Mouse (Mus musculus) T-helper 2 cell (primary cell): Measurements from ENCODE around the gene R3hcc1l.

Source experiments
- in situ Hi-C: fragments of 300-600 bp; cut with MboI, MseI; formaldehyde crosslinking; loops from one replicate; pipeline ENCODE4 v1.15.1; 2025; ENCODE audit warnings: high pct_unique_total_duplicates

The R3hcc1l gene

GRCm38 (mm10) chr19:42518620-42519310 lies at the start of gene R3hcc1l:
Gene R3hcc1l, plus strand, starts transcription at chr19:42518759.
- in situ Hi-C loops = loop anchor here (10.0 to 25.0 kb wide), 2 partner anchors 431 to 1254 kb away; partner anchors contain the start of genes Morn4, Pi4k2a and Tm9sf3

GRCm38 (mm10) chr19:42471571-42471970 lies 47.0 kb upstream of the R3hcc1l start:
- in situ Hi-C loops = no loop called here

GRCm38 (mm10) chr19:42472831-42473230 lies 45.7 kb upstream of the R3hcc1l start:
- in situ Hi-C loops = no loop called here

GRCm38 (mm10) chr19:42477769-42478168 lies 40.8 kb upstream of the R3hcc1l start:
- in situ Hi-C loops = no loop called here

- in situ Hi-C loops = no loop called here
These were observed 40.3 kb upstream of the R3hcc1l start for GRCm38 (mm10) chr19:42478303-42478702.

- in situ Hi-C loops = no loop called here
These were observed 33.1 kb upstream of the R3hcc1l start for GRCm38 (mm10) chr19:42485443-42485842.

GRCm38 (mm10) chr19:42487261-42487660 lies 31.3 kb upstream of the R3hcc1l start:
- in situ Hi-C loops = no loop called here

GRCm38 (mm10) chr19:42493257-42493917 lies 25.2 kb upstream of the R3hcc1l start:
- in situ Hi-C loops = no loop called here

- in situ Hi-C loops = loop anchor here (25.0 kb wide), 1 partner anchor 417 kb away; the partner anchor contains the start of genes Morn4 and Pi4k2a
These were observed 14.4 kb upstream of the R3hcc1l start for GRCm38 (mm10) chr19:42504156-42504555.

GRCm38 (mm10) chr19:42509625-42510024 lies 8.9 kb upstream of the R3hcc1l start:
- in situ Hi-C loops = loop anchor here (10.0 to 25.0 kb wide), 2 partner anchors 422 to 1245 kb away; partner anchors contain the start of genes Morn4, Pi4k2a and Tm9sf3

- in situ Hi-C loops = loop anchor here (10.0 to 25.0 kb wide), 2 partner anchors 423 to 1246 kb away; partner anchors contain the start of genes Morn4, Pi4k2a and Tm9sf3
These were observed 8.0 kb upstream of the R3hcc1l start for GRCm38 (mm10) chr19:42510276-42511171.

- in situ Hi-C loops = loop anchor here (10.0 to 25.0 kb wide), 2 partner anchors 428 to 1251 kb away; partner anchors contain the start of genes Morn4, Pi4k2a and Tm9sf3
These were observed 2.9 kb upstream of the R3hcc1l start for GRCm38 (mm10) chr19:42515656-42516055.

GRCm38 (mm10) chr19:42516121-42516520 lies 2.4 kb upstream of the R3hcc1l start:
- in situ Hi-C loops = loop anchor here (10.0 to 25.0 kb wide), 2 partner anchors 429 to 1251 kb away; partner anchors contain the start of genes Morn4, Pi4k2a and Tm9sf3

GRCm38 (mm10) chr19:42517957-42518619 lies 471 bp upstream of the R3hcc1l start:
- in situ Hi-C loops = loop anchor here (10.0 to 25.0 kb wide), 2 partner anchors 431 to 1253 kb away; partner anchors contain the start of genes Morn4, Pi4k2a and Tm9sf3

- in situ Hi-C loops = loop anchor here (10.0 to 25.0 kb wide), 2 partner anchors 432 to 1255 kb away; partner anchors contain the start of genes Morn4, Pi4k2a and Tm9sf3
These were observed 1.2 kb downstream of the R3hcc1l start for GRCm38 (mm10) chr19:42519760-42520159.

GRCm38 (mm10) chr19:42524703-42525102 lies 6.1 kb downstream of the R3hcc1l start:
- in situ Hi-C loops = loop anchor here (25.0 kb wide), 1 partner anchor 437 kb away; the partner anchor contains the start of genes Morn4 and Pi4k2a

GRCm38 (mm10) chr19:42529992-42530437 lies 11.5 kb downstream of the R3hcc1l start:
- in situ Hi-C loops = loop anchor here (10.0 kb wide), 1 partner anchor 1805 kb away; no protein-coding TSS in a partner anchor

GRCm38 (mm10) chr19:42534427-42534826 lies 15.9 kb downstream of the R3hcc1l start:
- in situ Hi-C loops = loop anchor here (10.0 kb wide), 1 partner anchor 1810 kb away; no protein-coding TSS in a partner anchor

GRCm38 (mm10) chr19:42537600-42537999 lies 19.0 kb downstream of the R3hcc1l start:
- in situ Hi-C loops = loop anchor here (5.0 to 10.0 kb wide), 2 partner anchors 70 to 1813 kb away; no protein-coding TSS in a partner anchor

GRCm38 (mm10) chr19:42538911-42539310 lies 20.4 kb downstream of the R3hcc1l start:
- in situ Hi-C loops = loop anchor here (5.0 to 10.0 kb wide), 2 partner anchors 68 to 1814 kb away; no protein-coding TSS in a partner anchor
